Mouse (Mus musculus) midbrain, embryonic 14.5 days (tissue): ENCODE data around the gene Larp1. TPM values are rescaled to one million over a fixed set of nuclear protein-coding genes. Genes with fewer than 3 reads are reported as not detected.
A peak's percentile ranks its signal among the peaks of the same experiment; 100 is the strongest.

Experiments used
- ATAC-seq: fragments of 200-750 bp; cut with Nextera tagmentation; 2 replicates; pipeline ENCODE4 v1.8.0; 2017; ENCODE audit warnings: moderate number of reproducible peaks, moderate library complexity; ENCODE audit not compliant: low FRiP score, low TSS enrichment
- DNase-seq: peaks from one replicate; pipeline ENCODE4 v3.0.0-alpha.2; 2015
- H3K27ac ChIP-seq: fragments of 300-500 bp; sonication (generic); replicated peaks from 2 replicates; pipeline ENCODE4 v1.5.1; 2014; ENCODE audit warnings: mild to moderate bottlenecking, low read depth, low read length, moderate library complexity
- H3K27me3 ChIP-seq: fragments of 300-500 bp; sonication (generic); 2 replicates; pipeline ENCODE4 v1.6.1; 2014; ENCODE audit warnings: low read length, control low read depth, mixed read lengths; ENCODE audit not compliant: control insufficient read depth, insufficient read depth
- H3K36me3 ChIP-seq: fragments of 300-500 bp; sonication (generic); 2 replicates; pipeline ENCODE4 v1.6.1; 2014; ENCODE audit warnings: low read length, control low read depth; ENCODE audit not compliant: control insufficient read depth, insufficient read depth
- H3K4me1 ChIP-seq: fragments of 300-500 bp; sonication (generic); 2 replicates; pipeline ENCODE4 v1.6.1; 2014; ENCODE audit warnings: mild to moderate bottlenecking, antibody characterized with exemption, low read length, control low read depth; ENCODE audit not compliant: control insufficient read depth, insufficient read depth
- H3K4me2 ChIP-seq: fragments of 300-500 bp; sonication (generic); 2 replicates; pipeline ENCODE4 v1.6.1; 2014; ENCODE audit warnings: mild to moderate bottlenecking, low read length, moderate library complexity
- H3K4me3 ChIP-seq: fragments of 300-500 bp; sonication (generic); replicated peaks from 2 replicates; pipeline ENCODE4 v1.5.1; 2014; ENCODE audit warnings: low read depth, low read length
- H3K9ac ChIP-seq: fragments of 300-500 bp; sonication (generic); replicated peaks from 2 replicates; pipeline ENCODE4 v1.6.1; 2014; ENCODE audit warnings: mild to moderate bottlenecking, low read length, moderate library complexity
- H3K9me3 ChIP-seq: fragments of 300-500 bp; sonication (generic); 2 replicates; pipeline ENCODE4 v1.6.1; 2016; ENCODE audit warnings: low read length, control low read depth, mixed read lengths; ENCODE audit not compliant: control insufficient read depth
- WGBS: fragments of 180-500 bp; shearing (Covaris S2); extraction: QIAGEN DNeasy Blood & Tissue Kit; methylation state at CpG from one replicate; pipeline ENCODE4 v1.1.7; 2014; 5-methylcytosine and 5-hydroxymethylcytosine counted together
- polyA plus RNA-seq: library from polyadenylated mRNA; unstranded; fragments of >200 nt; fragmentation: Nextera tagmentation; extraction: Ambion mirVana; gene quantifications from 2 replicates; pipeline ENCODE4 v1.2.1, GENCODE M21; 2014

Gene Larp1
- 19.1 and 19.6 TPM in 2 replicates for polyA plus RNA-seq

DNA sequence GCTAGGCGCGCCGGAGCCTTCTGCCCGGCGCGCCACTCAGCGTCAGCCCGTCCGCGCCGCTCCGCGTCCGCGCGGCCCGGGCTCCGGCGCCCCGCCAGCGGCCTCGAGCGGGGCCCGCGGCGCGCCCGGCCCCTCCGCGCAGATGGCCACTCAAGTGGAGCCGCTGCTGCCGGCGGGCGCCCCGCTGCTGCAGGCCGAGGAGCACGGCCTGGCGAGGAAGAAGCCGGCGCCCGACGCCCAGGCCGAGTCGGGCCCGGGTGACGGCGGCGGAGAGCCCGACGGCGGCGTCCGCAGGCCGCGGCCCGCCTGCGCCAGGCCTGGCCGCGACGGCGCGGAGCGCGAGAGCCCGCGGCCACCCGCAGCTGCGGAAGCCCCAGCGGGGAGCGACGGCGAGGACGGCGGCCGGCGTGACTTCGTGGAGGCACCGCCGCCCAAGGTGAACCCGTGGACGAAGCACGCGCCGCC, at the start of gene Larp1:
Larp1 (plus strand) TSS at position 14 of the 465 bp plus-strand sequence.
- H3K4me1 ChIP-seq, result peaks cover 21% of the 10 kb centered on the region
- under 1% methylated on average over 79 of the region's 84 CpGs for WGBS
- ATAC-seq, result peak; percentile 48; the same call in 1 of the 2 replicates

GRCm38 (mm10) chr11:57959924-57960323, 48.9 kb upstream of the Larp1 start:
- no peaks in the 10 kb centered on the region for H3K36me3 ChIP-seq
- no peaks in the 10 kb centered on the region for H3K27me3 ChIP-seq
- DNase-seq, result no peak
- no peak overlapping the region for H3K4me2 ChIP-seq
- no peaks in the 10 kb centered on the region for H3K9me3 ChIP-seq
- H3K27ac ChIP-seq, result no peak overlapping the region
- ATAC-seq, result no peak
- H3K4me3 ChIP-seq, result no peak overlapping the region
- H3K9ac ChIP-seq, result no peak overlapping the region
- H3K4me1 ChIP-seq, result peaks cover 12% of the 10 kb centered on the region
- WGBS, result 94% methylated on average over 2 of the region's 2 CpGs

More for the DNA sequence above, at the start of gene Larp1:
- Histone ChIP-seq H3K4me3 (peak within 1 kb of the TSS; percentile 89), H3K36me3 (no peaks in the 10 kb centered on the region), H3K9me3 (no peaks in the 10 kb centered on the region), H3K4me2 (peak within 1 kb of the TSS; percentile 77), H3K27me3 (no peaks in the 10 kb centered on the region), H3K27ac (peak within 1 kb of the TSS; percentile 91), H3K9ac (peak within 1 kb of the TSS; percentile 87)
- DNase-seq, result no peak

- H3K27me3 ChIP-seq, result no peaks in the 10 kb centered on the region
- peak overlapping the region; percentile 93 for H3K27ac ChIP-seq
- DNase-seq (peak; percentile 94), ATAC-seq (peak; percentile 95)
- H3K9ac ChIP-seq, result peak overlapping the region; percentile 77
- H3K4me2 ChIP-seq, result peak overlapping the region; percentile 68
- no peaks in the 10 kb centered on the region for H3K36me3 ChIP-seq
- under 1% methylated on average over 40 of the region's 40 CpGs for WGBS
- H3K9me3 ChIP-seq, result no peaks in the 10 kb centered on the region
- H3K4me1 ChIP-seq, result peaks cover 12% of the 10 kb centered on the region
- H3K4me3 ChIP-seq, result peak overlapping the region; percentile 47
Measured at GRCm38 (mm10) chr11:57962382-57963285, 46.2 kb upstream of the Larp1 start.

- WGBS, result 35% methylated on average over 9 of the region's 9 CpGs
- H3K4me2 ChIP-seq, result peak overlapping the region; percentile 68
- H3K4me1 ChIP-seq, result peaks cover 12% of the 10 kb centered on the region
- ATAC-seq (no peak), DNase-seq (no peak)
- H3K9me3 ChIP-seq, result no peaks in the 10 kb centered on the region
- peak overlapping the region; percentile 93; the same call in 1 of the 2 replicates for H3K27ac ChIP-seq
- H3K36me3 ChIP-seq, result no peaks in the 10 kb centered on the region
- peak overlapping the region; percentile 77; the same call in 1 of the 2 replicates for H3K9ac ChIP-seq
- peak overlapping the region; percentile 47 for H3K4me3 ChIP-seq
- no peaks in the 10 kb centered on the region for H3K27me3 ChIP-seq
Measured at GRCm38 (mm10) chr11:57963291-57963870, 45.5 kb upstream of the Larp1 start.

DNA sequence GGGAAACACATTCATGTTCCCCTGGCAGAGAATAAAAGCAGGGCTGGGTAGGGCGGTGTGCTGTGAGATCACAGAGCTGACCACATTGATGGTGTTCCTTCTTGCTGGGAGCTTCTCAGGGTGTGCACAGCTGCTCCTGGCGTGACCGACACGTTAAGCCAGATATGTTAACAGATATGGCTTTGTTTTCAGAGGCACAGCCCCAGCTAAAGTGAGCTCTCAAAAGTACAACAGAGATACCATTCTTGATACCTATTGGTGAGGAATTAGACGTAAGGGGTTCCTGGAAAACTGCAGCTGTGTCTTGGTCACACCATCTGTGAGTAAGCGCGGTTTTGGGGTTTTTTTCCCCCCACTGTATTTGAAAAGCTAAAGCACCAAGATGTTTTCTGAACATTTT, 42.2 kb upstream of the Larp1 start:
- ATAC-seq, result no peak
- Histone ChIP-seq H3K4me2 (no peak overlapping the region), H3K4me1 (peaks cover 12% of the 10 kb centered on the region), H3K27ac (no peak overlapping the region), H3K9me3 (no peaks in the 10 kb centered on the region), H3K27me3 (no peaks in the 10 kb centered on the region), H3K36me3 (no peaks in the 10 kb centered on the region), H3K4me3 (no peak overlapping the region), H3K9ac (no peak overlapping the region)
- no peak for DNase-seq
- WGBS, result 62% methylated on average over 7 of the region's 7 CpGs

GRCm38 (mm10) chr11:57968301-57968700, 40.6 kb upstream of the Larp1 start:
- WGBS, result 76% methylated on average over 5 of the region's 5 CpGs
- Histone ChIP-seq H3K9me3 (no peaks in the 10 kb centered on the region), H3K27ac (no peak overlapping the region), H3K9ac (no peak overlapping the region), H3K4me3 (no peak overlapping the region), H3K4me2 (no peak overlapping the region), H3K36me3 (no peaks in the 10 kb centered on the region), H3K27me3 (no peaks in the 10 kb centered on the region), H3K4me1 (0 out of 2 replicates have a peak, but pooled peaks cover 3% of the 10 kb centered on the region)
- ATAC-seq, result no peak
- no peak for DNase-seq

DNA sequence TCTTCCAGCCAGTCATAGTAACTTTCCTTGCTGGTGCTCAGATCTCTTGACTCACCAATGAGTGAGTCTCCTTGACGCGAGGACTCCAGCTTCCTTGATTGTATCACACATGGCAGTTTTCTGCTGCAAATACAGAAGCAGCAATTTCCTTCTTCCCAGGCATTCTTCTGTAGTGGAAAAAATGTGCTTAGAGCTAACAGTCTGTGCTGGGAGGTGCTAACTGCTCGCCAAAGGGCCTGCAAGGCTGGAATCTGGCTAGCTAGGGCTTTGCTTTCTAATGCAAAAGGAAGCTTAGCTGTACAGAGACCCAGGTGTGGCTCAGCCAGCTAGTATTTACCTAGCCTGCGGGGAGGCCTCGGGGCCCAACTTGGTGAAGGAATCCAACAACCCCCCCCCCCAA, 38.3 kb upstream of the Larp1 start:
- Histone ChIP-seq H3K27ac (no peak overlapping the region), H3K4me2 (no peak overlapping the region), H3K4me3 (no peak overlapping the region), H3K9ac (no peak overlapping the region), H3K9me3 (no peaks in the 10 kb centered on the region), H3K27me3 (no peaks in the 10 kb centered on the region), H3K36me3 (no peaks in the 10 kb centered on the region), H3K4me1 (no peaks in the 10 kb centered on the region)
- 36% methylated on average over 5 of the region's 5 CpGs for WGBS
- DNase-seq (no peak), ATAC-seq (no peak)

DNA sequence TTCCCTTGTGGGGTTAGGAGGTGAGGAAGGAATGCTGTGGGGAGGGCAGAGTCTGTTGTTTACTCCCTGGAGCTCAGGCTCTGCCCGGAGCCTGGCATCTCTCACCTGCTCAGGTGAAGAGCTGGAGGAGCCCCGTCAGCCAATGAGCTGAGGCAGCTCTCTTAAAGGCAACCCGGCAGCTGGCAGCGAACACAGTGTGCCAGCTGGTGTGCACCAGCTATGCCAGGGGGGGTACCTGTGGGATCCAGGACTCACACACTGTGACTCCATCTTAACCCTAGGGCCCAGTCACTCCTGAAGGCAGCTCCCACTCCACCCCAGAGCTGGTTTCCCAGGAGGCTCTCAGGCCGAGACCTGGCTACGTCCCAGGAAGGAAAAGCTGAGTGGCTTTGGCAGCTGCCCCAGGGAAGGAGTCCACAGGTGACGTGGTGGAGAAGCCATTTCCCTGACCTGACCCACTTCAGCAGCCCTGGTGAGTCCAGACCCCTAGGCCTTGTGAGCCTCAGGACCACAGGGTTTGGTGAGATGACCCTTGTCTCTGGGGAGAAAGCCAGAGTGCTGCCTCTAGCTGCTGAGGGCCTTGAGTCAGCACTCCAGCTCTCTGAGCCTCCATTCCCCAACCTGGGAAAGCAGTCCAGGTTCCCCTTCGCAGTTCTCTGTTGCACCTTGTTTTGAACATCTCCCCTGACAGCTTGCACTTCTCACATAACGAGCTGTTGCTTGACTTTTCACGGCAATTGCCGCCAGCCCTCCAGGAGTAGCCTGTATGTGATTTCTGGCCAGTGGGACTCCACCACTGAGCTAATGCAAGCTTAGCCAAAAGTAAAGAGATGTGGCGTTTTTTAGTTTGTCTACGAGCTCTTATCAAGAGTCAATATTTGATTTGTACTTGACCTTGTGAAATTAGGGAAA, 35.6 kb upstream of the Larp1 start:
- no peaks in the 10 kb centered on the region for H3K36me3 ChIP-seq
- no peaks in the 10 kb centered on the region for H3K27me3 ChIP-seq
- DNase-seq (no peak), ATAC-seq (no peak)
- H3K27ac ChIP-seq, result no peak overlapping the region
- no peak overlapping the region for H3K4me2 ChIP-seq
- WGBS, result 79% methylated on average over 13 of the region's 13 CpGs
- H3K9ac ChIP-seq, result no peak overlapping the region
- H3K9me3 ChIP-seq, result no peaks in the 10 kb centered on the region
- no peak overlapping the region for H3K4me3 ChIP-seq
- H3K4me1 ChIP-seq, result no peaks in the 10 kb centered on the region
